Mouse (Mus musculus): ENCODE data around the gene Pepd. TPM values are rescaled to one million over a fixed set of nuclear protein-coding genes. Genes with fewer than 3 reads are reported as not detected.

Pepd gene
- total RNA-seq, 2 experiments from 2014 or later, result 28.9 to 30.1 TPM

- Histone ChIP-seq H3K4me3 (no peak overlapping the region), H3K27ac (0 out of 2 replicates have a peak overlapping the region, but pooled peaks have one; percentile 19)
- intact Hi-C loops (cut with DNase I), result no loop called here
- DNase-seq (ENCODE audit: extremely low spot score in 1 of 2, low spot score in 2 of 2), result peak in 1 of 2 experiments; percentile 34
- TF ChIP-seq CTCF (IDR thresholded peaks at IDR 0.05), result no peak
Measured at GRCm38 (mm10) chr7:35036266-35036731, 124.1 kb downstream of the Pepd start.

GRCm38 (mm10) chr7:35037408-35037807 lies 125.2 kb downstream of the Pepd start:
- H3K4me3 ChIP-seq, result no peak overlapping the region
- no peak for DNase-seq (ENCODE audit: extremely low spot score in 1 of 2, low spot score in 2 of 2)
- no peak overlapping the region for H3K27ac ChIP-seq
- intact Hi-C loops (cut with DNase I), result no loop called here
- TF ChIP-seq CTCF (IDR thresholded peaks at IDR 0.05), result no peak

GRCm38 (mm10) chr7:35040176-35040972 lies 128.2 kb downstream of the Pepd start:
- Histone ChIP-seq H3K27ac (no peak overlapping the region), H3K4me3 (no peak overlapping the region)
- DNase-seq (ENCODE audit: extremely low spot score in 1 of 2, low spot score in 2 of 2), result no peak
- intact Hi-C loops (cut with DNase I), result no loop called here
- TF ChIP-seq CTCF (IDR thresholded peaks at IDR 0.05), result no peak

- H3K27ac ChIP-seq, result peak overlapping the region; percentile 19
- no peak for DNase-seq (ENCODE audit: extremely low spot score in 1 of 2, low spot score in 2 of 2)
- H3K4me3 ChIP-seq, result no peak overlapping the region
- intact Hi-C loops (cut with DNase I), result no loop called here
- TF ChIP-seq CTCF (IDR thresholded peaks at IDR 0.05), result no peak
Measured at GRCm38 (mm10) chr7:35041286-35042208, 129.4 kb downstream of the Pepd start.

GRCm38 (mm10) chr7:35042209-35042554 lies 130.0 kb downstream of the Pepd start:
- no peak overlapping the region for H3K4me3 ChIP-seq
- TF ChIP-seq CTCF (IDR thresholded peaks at IDR 0.05), result no peak
- DNase-seq (ENCODE audit: extremely low spot score in 1 of 2, low spot score in 2 of 2), result no peak
- peak overlapping the region; percentile 63 for H3K27ac ChIP-seq
- intact Hi-C loops (cut with DNase I), result no loop called here

- intact Hi-C loops (cut with DNase I), result no loop called here
- Histone ChIP-seq H3K27ac (peak overlapping the region; percentile 63), H3K4me3 (no peak overlapping the region)
- TF ChIP-seq CTCF (IDR thresholded peaks at IDR 0.05), result no peak
- no peak for DNase-seq (ENCODE audit: extremely low spot score in 1 of 2, low spot score in 2 of 2)
Measured at GRCm38 (mm10) chr7:35042759-35043217, 130.6 kb downstream of the Pepd start.

GRCm38 (mm10) chr7:35043266-35043817 lies 131.2 kb downstream of the Pepd start:
- H3K4me3 ChIP-seq, result no peak overlapping the region
- no peak for DNase-seq (ENCODE audit: extremely low spot score in 1 of 2, low spot score in 2 of 2)
- H3K27ac ChIP-seq, result no peak overlapping the region
- intact Hi-C loops (cut with DNase I), result no loop called here
- no peak for TF ChIP-seq CTCF (IDR thresholded peaks at IDR 0.05)

- DNase-seq (ENCODE audit: extremely low spot score in 1 of 2, low spot score in 2 of 2), result no peak
- no peak overlapping the region for H3K4me3 ChIP-seq
- no peak overlapping the region for H3K27ac ChIP-seq
- intact Hi-C loops (cut with DNase I), result no loop called here
- no peak; the same call in 1 of the 2 replicates for TF ChIP-seq CTCF (IDR thresholded peaks at IDR 0.05)
Measured at GRCm38 (mm10) chr7:35044719-35045118, 132.5 kb downstream of the Pepd start.

GRCm38 (mm10) chr7:35046091-35046490 lies 133.9 kb downstream of the Pepd start:
- intact Hi-C loops (cut with DNase I), result no loop called here
- DNase-seq (ENCODE audit: extremely low spot score in 1 of 2, low spot score in 2 of 2), result no peak
- H3K4me3 ChIP-seq, result no peak overlapping the region
- no peak for TF ChIP-seq CTCF (IDR thresholded peaks at IDR 0.05)
- H3K27ac ChIP-seq, result no peak overlapping the region

- DNase-seq (ENCODE audit: extremely low spot score in 1 of 2, low spot score in 2 of 2), result no peak
- Histone ChIP-seq H3K4me3 (no peak overlapping the region), H3K27ac (no peak overlapping the region)
- no peak for TF ChIP-seq CTCF (IDR thresholded peaks at IDR 0.05)
- intact Hi-C loops (cut with DNase I), result no loop called here
Measured at GRCm38 (mm10) chr7:35050540-35050939, 138.4 kb downstream of the Pepd start.

- DNase-seq (ENCODE audit: extremely low spot score in 1 of 2, low spot score in 2 of 2), result no peak
- intact Hi-C loops (cut with DNase I), result no loop called here
- no peak overlapping the region for H3K4me3 ChIP-seq
- no peak for TF ChIP-seq CTCF (IDR thresholded peaks at IDR 0.05)
- H3K27ac ChIP-seq, result no peak overlapping the region
Measured at GRCm38 (mm10) chr7:35053161-35053560, 141.0 kb downstream of the Pepd start.

GRCm38 (mm10) chr7:35054286-35054685 lies 142.1 kb downstream of the Pepd start:
- no peak for DNase-seq (ENCODE audit: extremely low spot score in 1 of 2, low spot score in 2 of 2)
- Histone ChIP-seq H3K4me3 (no peak overlapping the region), H3K27ac (no peak overlapping the region)
- intact Hi-C loops (cut with DNase I), result no loop called here
- no peak for TF ChIP-seq CTCF (IDR thresholded peaks at IDR 0.05)
